Comparison of ENCODE assay signal across 10 mouse cellular contexts in genomic region chr12:100326732-100327131, GRCm38 (mm10).
DNase-seq lines count a peak whose midpoint lies in the region; ATAC-seq and TF ChIP-seq lines count a peak whose summit lies in the region.
"Had no signal": no experiment of that assay in that cellular context is flagged by ENCODE, and none has a peak within 500 bp of the region (broad histone marks: within the 10 kb centered on the region; RNA-seq: fewer than 3 reads in every experiment).

No protein-coding gene starts in this region.

- no peak overlapping the region for H3K4me3 ChIP-seq in forebrain, embryonic 14.5 days (ENCODE audit: low read depth, low read length)
- no peak overlapping the region for H3K4me3 ChIP-seq in forebrain, embryonic 12.5 days (replicated peaks)
- H3K4me3 ChIP-seq in lung, embryonic 16.5 days (ENCODE audit: low read length): no peak overlapping the region
- no peak overlapping the region for H3K4me3 ChIP-seq in lung, adult 2 months (replicated peaks; ENCODE audit: extremely low read depth, low read depth, low read length)
- H3K4me3 ChIP-seq: embryonic facial prominence, embryonic 15.5 days; liver, embryonic 15.5 days had no signal

- TF ChIP-seq CTCF in lung, adult 2 months (IDR thresholded peaks at IDR 0.05; ENCODE audit: insufficient read depth, low read length): no peak

- H3K4me1 ChIP-seq in forebrain, embryonic 14.5 days (ENCODE audit: control insufficient read depth, insufficient read depth, low read length): peaks cover 4% of the 10 kb centered on the region; the same call in 1 of the 2 replicates
- H3K4me1 ChIP-seq in forebrain, embryonic 12.5 days: no peaks in the 10 kb centered on the region
- peaks cover 3% of the 10 kb centered on the region for H3K4me1 ChIP-seq in lung, embryonic 16.5 days (replicated peaks; ENCODE audit: control insufficient read depth, insufficient read depth, low read length)
- H3K4me1 ChIP-seq in lung, adult 2 months (ENCODE audit: control insufficient read depth, insufficient read depth, low read length): peaks cover 7% of the 10 kb centered on the region
- H3K4me1 ChIP-seq: embryonic facial prominence, embryonic 15.5 days; liver, embryonic 15.5 days had no signal

- DNase-seq in forebrain, embryonic 14.5 days (ENCODE audit: low spot score): peak; percentile 41
- no peak for DNase-seq in lung, adult 2 months
- peak; percentile 85 for DNase-seq in fibroblast of lung, adult 2 months (ENCODE audit: low read depth)
- no peak for DNase-seq in MN1 (ENCODE audit: low spot score)
- DNase-seq in right cerebral cortex, postnatal 25 days: no peak
- DNase-seq in embryo, embryonic 10.5 days (ENCODE audit: low spot score): no peak

- WGBS in forebrain, embryonic 14.5 days: 83% methylated on average over 1 of the region's 2 CpGs
- WGBS in forebrain, embryonic 12.5 days: no CpG with 5 or more reads among the region's 2 CpGs
- WGBS in lung, embryonic 16.5 days: 50% methylated on average over 1 of the region's 2 CpGs
- WGBS in lung, adult 2 months: 71% methylated on average over 1 of the region's 2 CpGs

- peak; percentile 41; the same call in 1 of the 2 replicates for ATAC-seq in forebrain, embryonic 14.5 days
- no peak for ATAC-seq in forebrain, embryonic 12.5 days (ENCODE audit: low FRiP score)
- ATAC-seq in lung, embryonic 16.5 days (ENCODE audit: low read depth): peak; percentile 31; the same call in 1 of the 2 replicates

- no peak overlapping the region for H3K9ac ChIP-seq in forebrain, embryonic 14.5 days (ENCODE audit: low read length)
- no peak overlapping the region for H3K9ac ChIP-seq in forebrain, embryonic 12.5 days
- no peak overlapping the region for H3K9ac ChIP-seq in lung, embryonic 16.5 days (ENCODE audit: low read length)
- H3K9ac ChIP-seq: embryonic facial prominence, embryonic 15.5 days; liver, embryonic 15.5 days had no signal

- TF ChIP-seq POLR2A in lung, adult 2 months (IDR thresholded peaks at IDR 0.05; ENCODE audit: borderline replicate concordance, extremely low read depth, low read depth, low read length): no peak

- H3K27ac ChIP-seq in forebrain, embryonic 14.5 days (ENCODE audit: low read depth, low read length): no peak overlapping the region
- H3K27ac ChIP-seq in forebrain, embryonic 12.5 days: no peak overlapping the region
- H3K27ac ChIP-seq in lung, embryonic 16.5 days (ENCODE audit: low read length): no peak overlapping the region
- H3K27ac ChIP-seq: embryonic facial prominence, embryonic 15.5 days; liver, embryonic 15.5 days had no signal

- H3K4me2 ChIP-seq in forebrain, embryonic 14.5 days (ENCODE audit: low read length): no peak overlapping the region
- H3K4me2 ChIP-seq in forebrain, embryonic 12.5 days: no peak overlapping the region
- no peak overlapping the region for H3K4me2 ChIP-seq in lung, embryonic 16.5 days (ENCODE audit: low read depth, low read length)
- H3K4me2 ChIP-seq: embryonic facial prominence, embryonic 15.5 days; liver, embryonic 15.5 days had no signal

- no peaks in the 10 kb centered on the region for H3K9me3 ChIP-seq in forebrain, embryonic 14.5 days (replicated peaks; ENCODE audit: control insufficient read depth, low read length)
- H3K9me3 ChIP-seq in forebrain, embryonic 12.5 days: no peaks in the 10 kb centered on the region
- H3K9me3 ChIP-seq in lung, embryonic 16.5 days (ENCODE audit: control insufficient read depth, low read length): no peaks in the 10 kb centered on the region
- H3K9me3 ChIP-seq: embryonic facial prominence, embryonic 15.5 days; liver, embryonic 15.5 days had no signal

- H3K27me3 ChIP-seq in forebrain, embryonic 14.5 days (replicated peaks; ENCODE audit: control insufficient read depth, insufficient read depth, low read length): no peaks in the 10 kb centered on the region
- H3K27me3 ChIP-seq in forebrain, embryonic 12.5 days: no peaks in the 10 kb centered on the region
- H3K27me3 ChIP-seq in lung, embryonic 16.5 days (ENCODE audit: control insufficient read depth, insufficient read depth, low read depth, low read length): no peaks in the 10 kb centered on the region
- H3K27me3 ChIP-seq: embryonic facial prominence, embryonic 15.5 days; liver, embryonic 15.5 days had no signal

- 0 out of 2 replicates have a peak, but pooled peaks cover 2% of the 10 kb centered on the region for H3K36me3 ChIP-seq in forebrain, embryonic 14.5 days (ENCODE audit: control insufficient read depth, insufficient read depth, low read length)
- peaks cover 26% of the 10 kb centered on the region for H3K36me3 ChIP-seq in forebrain, embryonic 12.5 days (replicated peaks)
- 0 out of 2 replicates have a peak, but pooled peaks cover 2% of the 10 kb centered on the region for H3K36me3 ChIP-seq in lung, embryonic 16.5 days (ENCODE audit: control insufficient read depth, insufficient read depth, low read length)
- H3K36me3 ChIP-seq: liver, embryonic 15.5 days had no signal

Comparison
In these comparisons a context has a peak if more than half of its experiments do, and no peak if none do; other contexts are left out.
1. DNase-seq: peak in forebrain, embryonic 14.5 days (single experiment) and fibroblast of lung, adult 2 months (single experiment); none in lung, adult 2 months (single experiment), MN1 (single experiment), right cerebral cortex, postnatal 25 days (single experiment) and embryo, embryonic 10.5 days (single experiment).